Mouse (Mus musculus): Measurements from ENCODE around the gene Pdgfc. TPM values are rescaled to one million over a fixed set of nuclear protein-coding genes. Genes with fewer than 3 reads are reported as not detected.

The Pdgfc gene
- polyA plus RNA-seq, 1 experiment from 2014 or later = 6.7 TPM

- peak overlapping the region; percentile 46 for H3K4me2 ChIP-seq (ENCODE audit: low read length)
- peaks cover 5% of the 10 kb centered on the region for H3K4me1 ChIP-seq (ENCODE audit: control insufficient read depth, insufficient read depth, low read depth, low read length)
- H3K9me3 ChIP-seq (ENCODE audit: control insufficient read depth, low read length) = no peaks in the 10 kb centered on the region
- no peaks in the 10 kb centered on the region for H3K36me3 ChIP-seq (ENCODE audit: control insufficient read depth, insufficient read depth, low read length)
- ATAC-seq = no peak
- WGBS = 48% methylated on average over 2 of the region's 2 CpGs
- H3K4me3 ChIP-seq (ENCODE audit: low read length) = no peak overlapping the region
- H3K9ac ChIP-seq (ENCODE audit: low read depth, low read length) = no peak overlapping the region
- no peak overlapping the region for H3K27ac ChIP-seq (ENCODE audit: low read depth, low read length)
- H3K27me3 ChIP-seq (replicated peaks; ENCODE audit: control insufficient read depth, insufficient read depth, low read length) = no peaks in the 10 kb centered on the region
Measured at GRCm38 (mm10) chr3:81039131-81039653, 3.0 kb downstream of the Pdgfc start.

GRCm38 (mm10) chr3:81044653-81045343 lies 8.6 kb downstream of the Pdgfc start:
- WGBS = 31% methylated on average over 2 of the region's 2 CpGs
- H3K9me3 ChIP-seq (ENCODE audit: control insufficient read depth, low read length) = no peaks in the 10 kb centered on the region
- peaks cover 6% of the 10 kb centered on the region for H3K4me1 ChIP-seq (ENCODE audit: control insufficient read depth, insufficient read depth, low read depth, low read length)
- no peaks in the 10 kb centered on the region for H3K36me3 ChIP-seq (ENCODE audit: control insufficient read depth, insufficient read depth, low read length)
- no peak overlapping the region for H3K27ac ChIP-seq (ENCODE audit: low read depth, low read length)
- peak; percentile 91 for ATAC-seq
- no peak overlapping the region for H3K4me3 ChIP-seq (ENCODE audit: low read length)
- H3K27me3 ChIP-seq (replicated peaks; ENCODE audit: control insufficient read depth, insufficient read depth, low read length) = no peaks in the 10 kb centered on the region
- H3K9ac ChIP-seq (ENCODE audit: low read depth, low read length) = no peak overlapping the region
- H3K4me2 ChIP-seq (ENCODE audit: low read length) = no peak overlapping the region

- 40% methylated on average over 5 of the region's 5 CpGs for WGBS
- Histone ChIP-seq H3K27me3 (replicated peaks; ENCODE audit: control insufficient read depth, insufficient read depth, low read length) (no peaks in the 10 kb centered on the region), H3K4me1 (ENCODE audit: control insufficient read depth, insufficient read depth, low read depth, low read length) (peaks cover 6% of the 10 kb centered on the region), H3K9me3 (ENCODE audit: control insufficient read depth, low read length) (no peaks in the 10 kb centered on the region), H3K4me3 (ENCODE audit: low read length) (no peak overlapping the region), H3K36me3 (ENCODE audit: control insufficient read depth, insufficient read depth, low read length) (no peaks in the 10 kb centered on the region), H3K4me2 (ENCODE audit: low read length) (no peak overlapping the region), H3K27ac (ENCODE audit: low read depth, low read length) (no peak overlapping the region), H3K9ac (ENCODE audit: low read depth, low read length) (no peak overlapping the region)
- ATAC-seq = peak; percentile 63
Measured at GRCm38 (mm10) chr3:81045344-81046050, 9.3 kb downstream of the Pdgfc start.

- Histone ChIP-seq H3K9me3 (ENCODE audit: control insufficient read depth, low read length) (no peaks in the 10 kb centered on the region), H3K4me3 (ENCODE audit: low read length) (no peak overlapping the region), H3K4me2 (ENCODE audit: low read length) (no peak overlapping the region), H3K36me3 (ENCODE audit: control insufficient read depth, insufficient read depth, low read length) (no peaks in the 10 kb centered on the region), H3K27me3 (replicated peaks; ENCODE audit: control insufficient read depth, insufficient read depth, low read length) (no peaks in the 10 kb centered on the region), H3K4me1 (ENCODE audit: control insufficient read depth, insufficient read depth, low read depth, low read length) (peaks cover 6% of the 10 kb centered on the region), H3K27ac (ENCODE audit: low read depth, low read length) (no peak overlapping the region), H3K9ac (ENCODE audit: low read depth, low read length) (no peak overlapping the region)
- ATAC-seq = no peak
- WGBS = 75% methylated on average over 10 of the region's 10 CpGs
Measured at GRCm38 (mm10) chr3:81046652-81047607, 10.7 kb downstream of the Pdgfc start.

- H3K9me3 ChIP-seq (ENCODE audit: control insufficient read depth, low read length) = no peaks in the 10 kb centered on the region
- no peak overlapping the region for H3K4me3 ChIP-seq (ENCODE audit: low read length)
- no peak overlapping the region for H3K9ac ChIP-seq (ENCODE audit: low read depth, low read length)
- H3K36me3 ChIP-seq (ENCODE audit: control insufficient read depth, insufficient read depth, low read length) = no peaks in the 10 kb centered on the region
- H3K4me2 ChIP-seq (ENCODE audit: low read length) = no peak overlapping the region
- ATAC-seq = no peak
- no peaks in the 10 kb centered on the region for H3K27me3 ChIP-seq (replicated peaks; ENCODE audit: control insufficient read depth, insufficient read depth, low read length)
- no peaks in the 10 kb centered on the region; the same call in 1 of the 2 replicates for H3K4me1 ChIP-seq (ENCODE audit: control insufficient read depth, insufficient read depth, low read depth, low read length)
- H3K27ac ChIP-seq (ENCODE audit: low read depth, low read length) = no peak overlapping the region
Measured at GRCm38 (mm10) chr3:81051522-81051921, 15.3 kb downstream of the Pdgfc start.

- no peak for ATAC-seq
- no peaks in the 10 kb centered on the region for H3K36me3 ChIP-seq (ENCODE audit: control insufficient read depth, insufficient read depth, low read length)
- 86% methylated on average over 6 of the region's 6 CpGs for WGBS
- no peak overlapping the region for H3K9ac ChIP-seq (ENCODE audit: low read depth, low read length)
- H3K27me3 ChIP-seq (replicated peaks; ENCODE audit: control insufficient read depth, insufficient read depth, low read length) = no peaks in the 10 kb centered on the region
- H3K4me1 ChIP-seq (ENCODE audit: control insufficient read depth, insufficient read depth, low read depth, low read length) = no peaks in the 10 kb centered on the region
- no peaks in the 10 kb centered on the region for H3K9me3 ChIP-seq (ENCODE audit: control insufficient read depth, low read length)
- H3K27ac ChIP-seq (ENCODE audit: low read depth, low read length) = no peak overlapping the region
- no peak overlapping the region for H3K4me3 ChIP-seq (ENCODE audit: low read length)
- no peak overlapping the region for H3K4me2 ChIP-seq (ENCODE audit: low read length)
Measured at GRCm38 (mm10) chr3:81052422-81052821, 16.2 kb downstream of the Pdgfc start.

DNA sequence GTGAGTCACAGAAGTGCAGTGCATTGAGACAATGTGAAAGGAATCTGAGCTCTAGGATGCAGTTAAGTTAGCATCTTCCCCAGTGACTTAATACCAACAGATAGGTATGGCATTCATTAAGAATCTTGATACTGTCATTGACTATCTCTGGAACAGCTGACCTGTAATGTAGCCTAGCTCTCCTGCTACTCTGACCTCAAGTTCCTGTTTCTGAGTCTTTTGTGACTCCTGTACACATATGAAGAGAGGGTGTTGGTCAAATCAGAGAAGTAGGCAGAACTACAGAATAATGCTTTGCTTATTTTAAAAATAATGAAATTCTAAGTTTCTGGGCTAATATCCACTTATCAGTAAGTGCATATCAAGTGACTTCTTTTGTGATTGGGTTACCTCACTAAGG lies 17.9 kb downstream of the Pdgfc start:
- no peak overlapping the region for H3K9ac ChIP-seq (ENCODE audit: low read depth, low read length)
- no peak overlapping the region for H3K4me2 ChIP-seq (ENCODE audit: low read length)
- no peaks in the 10 kb centered on the region for H3K36me3 ChIP-seq (ENCODE audit: control insufficient read depth, insufficient read depth, low read length)
- H3K4me3 ChIP-seq (ENCODE audit: low read length) = no peak overlapping the region
- H3K9me3 ChIP-seq (ENCODE audit: control insufficient read depth, low read length) = no peaks in the 10 kb centered on the region
- no peak overlapping the region for H3K27ac ChIP-seq (ENCODE audit: low read depth, low read length)
- no peaks in the 10 kb centered on the region for H3K27me3 ChIP-seq (replicated peaks; ENCODE audit: control insufficient read depth, insufficient read depth, low read length)
- H3K4me1 ChIP-seq (ENCODE audit: control insufficient read depth, insufficient read depth, low read depth, low read length) = no peaks in the 10 kb centered on the region
- no peak for ATAC-seq

- Histone ChIP-seq H3K36me3 (ENCODE audit: control insufficient read depth, insufficient read depth, low read length) (no peaks in the 10 kb centered on the region), H3K4me2 (ENCODE audit: low read length) (no peak overlapping the region)
Measured at GRCm38 (mm10) chr3:81057719-81058118, 21.5 kb downstream of the Pdgfc start.

More at GRCm38 (mm10) chr3:81057719-81058118, 21.5 kb downstream of the Pdgfc start:
- Histone ChIP-seq H3K4me3 (ENCODE audit: low read length) (no peak overlapping the region), H3K4me1 (ENCODE audit: control insufficient read depth, insufficient read depth, low read depth, low read length) (no peaks in the 10 kb centered on the region), H3K27me3 (replicated peaks; ENCODE audit: control insufficient read depth, insufficient read depth, low read length) (no peaks in the 10 kb centered on the region), H3K9me3 (ENCODE audit: control insufficient read depth, low read length) (no peaks in the 10 kb centered on the region), H3K27ac (ENCODE audit: low read depth, low read length) (no peak overlapping the region), H3K9ac (ENCODE audit: low read depth, low read length) (no peak overlapping the region)
- WGBS = 93% methylated on average over 1 of the region's 1 CpGs
- ATAC-seq = no peak
